Mouse (Mus musculus): ENCODE measurements around the gene Jade2. TPM values are rescaled to one million over a fixed set of nuclear protein-coding genes. Genes with fewer than 3 reads are reported as not detected.

Gene Jade2
- polyA plus RNA-seq, 1 experiment from 2014 or later = 0.39 TPM

GRCm38 (mm10) chr11:51785926-51786325, 71.5 kb downstream of the Jade2 start:
- H3K27me3 ChIP-seq (ENCODE audit: control insufficient read depth, insufficient read depth, low read length) = no peaks in the 10 kb centered on the region
- peaks cover 80% of the 10 kb centered on the region for H3K36me3 ChIP-seq (replicated peaks; ENCODE audit: control insufficient read depth, insufficient read depth)

GRCm38 (mm10) chr11:51782721-51783120, 74.7 kb downstream of the Jade2 start:
- WGBS = 95% methylated on average over 6 of the region's 6 CpGs
- DNase-seq (ENCODE audit: low spot score) (no peak), ATAC-seq (ENCODE audit: low FRiP score) (no peak)
- H3K27me3 ChIP-seq (ENCODE audit: control insufficient read depth, insufficient read depth, low read length) = no peaks in the 10 kb centered on the region
- no peak overlapping the region for H3K27ac ChIP-seq
- no peak overlapping the region for H3K4me3 ChIP-seq (replicated peaks; ENCODE audit: low read length)
- H3K4me1 ChIP-seq (replicated peaks; ENCODE audit: control insufficient read depth, insufficient read depth, low read length) = no peaks in the 10 kb centered on the region
- no peaks in the 10 kb centered on the region for H3K9me3 ChIP-seq (ENCODE audit: control insufficient read depth, low read length)
- no peak overlapping the region for H3K4me2 ChIP-seq (replicated peaks)
- H3K36me3 ChIP-seq (replicated peaks; ENCODE audit: control insufficient read depth, insufficient read depth) = peaks cover 72% of the 10 kb centered on the region
- no peak overlapping the region for H3K9ac ChIP-seq

More at GRCm38 (mm10) chr11:51785926-51786325, 71.5 kb downstream of the Jade2 start:
- Histone ChIP-seq H3K4me1 (replicated peaks; ENCODE audit: control insufficient read depth, insufficient read depth, low read length) (no peaks in the 10 kb centered on the region), H3K9ac (no peak overlapping the region), H3K4me3 (replicated peaks; ENCODE audit: low read length) (no peak overlapping the region), H3K4me2 (replicated peaks) (no peak overlapping the region), H3K27ac (no peak overlapping the region), H3K9me3 (ENCODE audit: control insufficient read depth, low read length) (no peaks in the 10 kb centered on the region)
- WGBS = 90% methylated on average over 6 of the region's 6 CpGs
- no peak for DNase-seq (ENCODE audit: low spot score)
- no peak for ATAC-seq (ENCODE audit: low FRiP score)

GRCm38 (mm10) chr11:51780773-51781267, 76.6 kb downstream of the Jade2 start:
- H3K4me3 ChIP-seq (replicated peaks; ENCODE audit: low read length) = no peak overlapping the region
- no peak overlapping the region for H3K9ac ChIP-seq
- H3K9me3 ChIP-seq (ENCODE audit: control insufficient read depth, low read length) = no peaks in the 10 kb centered on the region
- ATAC-seq (ENCODE audit: low FRiP score) = no peak
- no peaks in the 10 kb centered on the region for H3K4me1 ChIP-seq (replicated peaks; ENCODE audit: control insufficient read depth, insufficient read depth, low read length)
- H3K4me2 ChIP-seq (replicated peaks) = no peak overlapping the region
- H3K27ac ChIP-seq = no peak overlapping the region
- H3K27me3 ChIP-seq (ENCODE audit: control insufficient read depth, insufficient read depth, low read length) = no peaks in the 10 kb centered on the region
- no peak for DNase-seq (ENCODE audit: low spot score)
- peaks cover 54% of the 10 kb centered on the region for H3K36me3 ChIP-seq (replicated peaks; ENCODE audit: control insufficient read depth, insufficient read depth)
- WGBS = 93% methylated on average over 9 of the region's 9 CpGs

- Histone ChIP-seq H3K4me2 (replicated peaks) (no peak overlapping the region), H3K4me3 (replicated peaks; ENCODE audit: low read length) (no peak overlapping the region), H3K27me3 (ENCODE audit: control insufficient read depth, insufficient read depth, low read length) (no peaks in the 10 kb centered on the region), H3K4me1 (replicated peaks; ENCODE audit: control insufficient read depth, insufficient read depth, low read length) (no peaks in the 10 kb centered on the region), H3K27ac (no peak overlapping the region), H3K9ac (no peak overlapping the region), H3K9me3 (ENCODE audit: control insufficient read depth, low read length) (no peaks in the 10 kb centered on the region), H3K36me3 (replicated peaks; ENCODE audit: control insufficient read depth, insufficient read depth) (peaks cover 28% of the 10 kb centered on the region)
- DNase-seq (ENCODE audit: low spot score) (no peak), ATAC-seq (ENCODE audit: low FRiP score) (no peak)
- WGBS = 95% methylated on average over 5 of the region's 5 CpGs
Observed at GRCm38 (mm10) chr11:51777478-51777877, 80.0 kb downstream of the Jade2 start.

- H3K27me3 ChIP-seq (ENCODE audit: control insufficient read depth, insufficient read depth, low read length) = no peaks in the 10 kb centered on the region
- H3K36me3 ChIP-seq (replicated peaks; ENCODE audit: control insufficient read depth, insufficient read depth) = peaks cover 10% of the 10 kb centered on the region
- no peak overlapping the region for H3K9ac ChIP-seq
- 90% methylated on average over 3 of the region's 3 CpGs for WGBS
- H3K4me3 ChIP-seq (replicated peaks; ENCODE audit: low read length) = no peak overlapping the region
- H3K27ac ChIP-seq = no peak overlapping the region
- no peak overlapping the region for H3K4me2 ChIP-seq (replicated peaks)
- no peaks in the 10 kb centered on the region for H3K4me1 ChIP-seq (replicated peaks; ENCODE audit: control insufficient read depth, insufficient read depth, low read length)
- ATAC-seq (ENCODE audit: low FRiP score) = no peak
- DNase-seq (ENCODE audit: low spot score) = no peak
- H3K9me3 ChIP-seq (ENCODE audit: control insufficient read depth, low read length) = no peaks in the 10 kb centered on the region
Observed at GRCm38 (mm10) chr11:51775507-51775906, 81.9 kb downstream of the Jade2 start.

- WGBS = 85% methylated on average over 5 of the region's 5 CpGs
- DNase-seq (ENCODE audit: low spot score) = no peak
- H3K36me3 ChIP-seq (replicated peaks; ENCODE audit: control insufficient read depth, insufficient read depth) = no peaks in the 10 kb centered on the region
- H3K27ac ChIP-seq = no peak overlapping the region
- no peak overlapping the region for H3K4me3 ChIP-seq (replicated peaks; ENCODE audit: low read length)
- ATAC-seq (ENCODE audit: low FRiP score) = no peak
- no peaks in the 10 kb centered on the region for H3K27me3 ChIP-seq (ENCODE audit: control insufficient read depth, insufficient read depth, low read length)
- no peak overlapping the region for H3K4me2 ChIP-seq (replicated peaks)
- H3K9me3 ChIP-seq (ENCODE audit: control insufficient read depth, low read length) = no peaks in the 10 kb centered on the region
- peaks cover 11% of the 10 kb centered on the region; the same call in 1 of the 2 replicates for H3K4me1 ChIP-seq (replicated peaks; ENCODE audit: control insufficient read depth, insufficient read depth, low read length)
- no peak overlapping the region for H3K9ac ChIP-seq
Observed at GRCm38 (mm10) chr11:51768296-51768695, 89.2 kb downstream of the Jade2 start.

GRCm38 (mm10) chr11:51767579-51768220, 89.8 kb downstream of the Jade2 start:
- Histone ChIP-seq H3K4me3 (replicated peaks; ENCODE audit: low read length) (no peak overlapping the region), H3K36me3 (replicated peaks; ENCODE audit: control insufficient read depth, insufficient read depth) (no peaks in the 10 kb centered on the region), H3K9me3 (ENCODE audit: control insufficient read depth, low read length) (no peaks in the 10 kb centered on the region), H3K4me2 (replicated peaks) (no peak overlapping the region), H3K4me1 (replicated peaks; ENCODE audit: control insufficient read depth, insufficient read depth, low read length) (peaks cover 11% of the 10 kb centered on the region; the same call in 1 of the 2 replicates), H3K27ac (no peak overlapping the region), H3K9ac (no peak overlapping the region), H3K27me3 (ENCODE audit: control insufficient read depth, insufficient read depth, low read length) (no peaks in the 10 kb centered on the region)
- 85% methylated on average over 8 of the region's 8 CpGs for WGBS
- no peak for DNase-seq (ENCODE audit: low spot score)
- ATAC-seq (ENCODE audit: low FRiP score) = no peak

- H3K27ac ChIP-seq = no peak overlapping the region
- no peaks in the 10 kb centered on the region for H3K36me3 ChIP-seq (replicated peaks; ENCODE audit: control insufficient read depth, insufficient read depth)
- no peaks in the 10 kb centered on the region for H3K9me3 ChIP-seq (ENCODE audit: control insufficient read depth, low read length)
- H3K9ac ChIP-seq = 0 out of 2 replicates have a peak overlapping the region, but pooled peaks have one; percentile 6
- no peak for ATAC-seq (ENCODE audit: low FRiP score)
- 0 out of 2 replicates have a peak overlapping the region, but pooled peaks have one; percentile 88 for H3K4me3 ChIP-seq (replicated peaks; ENCODE audit: low read length)
- H3K27me3 ChIP-seq (ENCODE audit: control insufficient read depth, insufficient read depth, low read length) = peaks cover 6% of the 10 kb centered on the region; the same call in 1 of the 2 replicates
- H3K4me1 ChIP-seq (replicated peaks; ENCODE audit: control insufficient read depth, insufficient read depth, low read length) = peaks cover 11% of the 10 kb centered on the region; the same call in 1 of the 2 replicates
- peak overlapping the region; percentile 97 for H3K4me2 ChIP-seq (replicated peaks)
- WGBS = 92% methylated on average over 4 of the region's 4 CpGs
- DNase-seq (ENCODE audit: low spot score) = no peak
Observed at GRCm38 (mm10) chr11:51764816-51765215, 92.6 kb downstream of the Jade2 start.

- H3K9ac ChIP-seq = peak overlapping the region; percentile 86
- no peak; the same call in 1 of the 2 replicates for ATAC-seq (ENCODE audit: low FRiP score)
- H3K9me3 ChIP-seq (ENCODE audit: control insufficient read depth, low read length) = no peaks in the 10 kb centered on the region
- H3K36me3 ChIP-seq (replicated peaks; ENCODE audit: control insufficient read depth, insufficient read depth) = no peaks in the 10 kb centered on the region
- WGBS = 7% methylated on average over 13 of the region's 13 CpGs
- H3K27me3 ChIP-seq (ENCODE audit: control insufficient read depth, insufficient read depth, low read length) = peaks cover 6% of the 10 kb centered on the region; the same call in 1 of the 2 replicates
- H3K27ac ChIP-seq = peak overlapping the region; percentile 41; the same call in 1 of the 2 replicates
- H3K4me2 ChIP-seq (replicated peaks) = peak overlapping the region; percentile 97
- H3K4me1 ChIP-seq (replicated peaks; ENCODE audit: control insufficient read depth, insufficient read depth, low read length) = peaks cover 11% of the 10 kb centered on the region; the same call in 1 of the 2 replicates
- DNase-seq (ENCODE audit: low spot score) = no peak
- H3K4me3 ChIP-seq (replicated peaks; ENCODE audit: low read length) = peak overlapping the region; percentile 88
Observed at GRCm38 (mm10) chr11:51763955-51764354, 93.5 kb downstream of the Jade2 start.
